Mouse (Mus musculus): ENCODE results near the gene Tdrd5. TPM values are rescaled to one million over a fixed set of nuclear protein-coding genes. Genes with fewer than 3 reads are reported as not detected.
"Not testable (repeated sequence)": the region's sequence is repeated elsewhere in the genome, so short reads cannot be mapped to it uniquely, and the experiment has no call there.

Tdrd5 gene
- polyA plus RNA-seq, 1 experiment: 17.1 TPM

DNA sequence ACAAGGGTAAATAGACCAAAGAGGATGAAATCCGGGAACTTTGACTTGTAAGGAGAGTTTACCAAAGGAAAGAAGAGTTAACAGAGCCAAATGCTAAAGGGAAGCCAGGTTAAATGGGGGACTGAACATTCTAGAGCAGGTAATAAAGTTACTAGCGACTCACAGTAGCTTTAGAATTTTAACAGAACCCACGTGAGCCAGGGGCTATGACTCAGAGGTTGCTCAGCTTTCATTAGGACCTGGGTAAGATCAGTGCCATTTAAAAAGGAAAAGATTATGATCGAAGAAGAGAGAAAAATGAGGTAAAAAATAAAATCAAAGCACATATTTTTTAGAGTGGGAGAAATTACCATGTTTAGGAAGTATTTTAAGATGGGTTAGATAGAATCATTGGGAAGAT, 37.4 kb upstream of the Tdrd5 start:
- Histone ChIP-seq H3K27me3 (ENCODE audit: control insufficient read depth, insufficient read depth, low read length, poor library complexity, severe bottlenecking) (no peaks in the 10 kb centered on the region), H3K4me3 (ENCODE audit: low read depth, low read length) (no peak overlapping the region), H3K9me3 (replicated peaks; ENCODE audit: control insufficient read depth, insufficient read depth, low read length, poor library complexity, severe bottlenecking) (peaks cover 2% of the 10 kb centered on the region; the same call in 1 of the 2 replicates), H3K4me1 (ENCODE audit: control insufficient read depth, insufficient read depth, low read length) (no peaks in the 10 kb centered on the region), H3K9ac (ENCODE audit: low read depth, poor library complexity, severe bottlenecking) (no peak overlapping the region), H3K36me3 (ENCODE audit: control insufficient read depth, insufficient read depth, low read length, poor library complexity, severe bottlenecking) (no peaks in the 10 kb centered on the region), H3K27ac (ENCODE audit: insufficient read depth, low read length) (no peak overlapping the region)
- TF ChIP-seq POLR2A (IDR thresholded peaks at IDR 0.05; ENCODE audit: insufficient read depth, low read length) (no peak), EP300 (IDR thresholded peaks at IDR 0.05; ENCODE audit: insufficient read depth, low read depth, low read length) (no peak), CTCF (IDR thresholded peaks at IDR 0.05; ENCODE audit: low read depth, low read length) (no peak)

DNA sequence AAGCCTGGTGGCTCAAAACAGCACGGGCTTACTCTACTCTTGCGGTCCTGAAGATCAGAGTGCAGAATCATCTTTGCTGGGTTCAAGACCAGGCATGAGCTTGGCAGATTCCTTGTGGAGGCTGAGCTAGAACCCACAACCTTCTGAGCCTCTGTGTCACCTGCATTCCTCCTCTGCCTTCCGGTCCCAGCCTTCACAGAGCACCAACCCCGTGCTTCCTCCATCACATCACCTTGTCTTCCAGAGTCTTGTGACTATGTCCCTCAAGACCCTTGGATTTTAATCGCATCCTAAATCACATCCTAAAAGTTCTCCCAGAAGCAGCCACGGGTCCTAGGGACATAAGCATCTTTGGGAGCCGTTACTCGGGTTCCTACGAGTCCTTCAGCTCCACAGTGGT, 19.7 kb upstream of the Tdrd5 start:
- Histone ChIP-seq H3K9me3 (replicated peaks; ENCODE audit: control insufficient read depth, insufficient read depth, low read length, poor library complexity, severe bottlenecking) (no peaks in the 10 kb centered on the region), H3K4me1 (ENCODE audit: control insufficient read depth, insufficient read depth, low read length) (no peaks in the 10 kb centered on the region), H3K27me3 (ENCODE audit: control insufficient read depth, insufficient read depth, low read length, poor library complexity, severe bottlenecking) (no peaks in the 10 kb centered on the region), H3K36me3 (ENCODE audit: control insufficient read depth, insufficient read depth, low read length, poor library complexity, severe bottlenecking) (no peaks in the 10 kb centered on the region), H3K27ac (ENCODE audit: insufficient read depth, low read length) (no peak overlapping the region), H3K9ac (ENCODE audit: low read depth, poor library complexity, severe bottlenecking) (no peak overlapping the region), H3K4me3 (ENCODE audit: low read depth, low read length) (no peak overlapping the region)
- TF ChIP-seq EP300 (IDR thresholded peaks at IDR 0.05; ENCODE audit: insufficient read depth, low read depth, low read length) (no peak), POLR2A (IDR thresholded peaks at IDR 0.05; ENCODE audit: insufficient read depth, low read length) (no peak), CTCF (IDR thresholded peaks at IDR 0.05; ENCODE audit: low read depth, low read length) (no peak)

DNA sequence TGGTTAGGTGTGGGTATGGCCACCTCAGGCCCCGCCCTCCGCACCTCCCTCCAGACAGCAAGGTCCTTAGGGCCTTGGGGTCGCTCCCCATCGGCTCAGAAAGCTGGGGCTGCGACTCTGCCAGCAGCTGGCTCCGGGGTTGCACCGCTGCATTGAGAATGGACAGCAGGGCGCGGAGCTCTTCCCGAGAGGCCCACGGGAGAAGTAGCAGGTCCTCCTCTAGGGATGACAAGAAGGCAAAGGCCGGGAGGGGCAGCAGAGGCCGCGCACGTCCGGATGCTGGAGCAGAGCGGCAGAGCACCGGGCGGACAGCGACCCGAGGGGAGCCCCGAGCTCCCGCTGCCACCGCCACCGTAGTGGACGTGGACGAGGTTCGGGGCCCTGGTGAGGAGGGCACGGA, 7.2 kb upstream of the Tdrd5 start, which contains the start of gene Nphs2:
Gene Nphs2 (plus strand): TSS at position 98 of the 400 bp plus-strand sequence.
- Histone ChIP-seq H3K27me3 (ENCODE audit: control insufficient read depth, insufficient read depth, low read length, poor library complexity, severe bottlenecking) (peaks cover 3% of the 10 kb centered on the region), H3K4me1 (ENCODE audit: control insufficient read depth, insufficient read depth, low read length) (no peaks in the 10 kb centered on the region), H3K9me3 (replicated peaks; ENCODE audit: control insufficient read depth, insufficient read depth, low read length, poor library complexity, severe bottlenecking) (no peaks in the 10 kb centered on the region), H3K27ac (ENCODE audit: insufficient read depth, low read length) (no peak within 1 kb of the TSS), H3K9ac (ENCODE audit: low read depth, poor library complexity, severe bottlenecking) (no peak within 1 kb of the TSS), H3K36me3 (ENCODE audit: control insufficient read depth, insufficient read depth, low read length, poor library complexity, severe bottlenecking) (no peaks in the 10 kb centered on the region), H3K4me3 (ENCODE audit: low read depth, low read length) (peak within 1 kb of the TSS; percentile 41)
- TF ChIP-seq CTCF (IDR thresholded peaks at IDR 0.05; ENCODE audit: low read depth, low read length) (no peak), EP300 (IDR thresholded peaks at IDR 0.05; ENCODE audit: insufficient read depth, low read depth, low read length) (no peak), POLR2A (IDR thresholded peaks at IDR 0.05; ENCODE audit: insufficient read depth, low read length) (no peak)

DNA sequence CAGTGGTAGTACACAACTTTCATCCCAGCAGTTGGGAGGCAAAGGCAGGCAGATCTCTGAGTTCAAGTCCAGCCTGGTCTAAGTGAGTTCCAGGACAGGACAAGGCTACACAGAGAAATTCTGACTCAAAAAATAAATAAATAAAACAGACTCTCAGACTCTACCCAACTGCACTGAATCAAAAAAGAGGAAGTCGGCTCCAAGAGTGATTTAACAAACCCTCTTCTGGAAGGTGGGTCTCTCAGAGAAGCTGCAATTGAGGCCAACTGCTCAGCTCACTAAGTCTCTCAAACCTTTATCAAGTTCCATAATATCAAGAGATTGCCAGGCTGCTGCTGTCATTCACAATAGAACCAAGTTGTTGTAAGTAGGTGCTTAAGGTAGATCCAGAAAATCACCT, 5.1 kb upstream of the Tdrd5 start:
- no peaks in the 10 kb centered on the region for H3K36me3 ChIP-seq (ENCODE audit: control insufficient read depth, insufficient read depth, low read length, poor library complexity, severe bottlenecking)
- H3K27me3 ChIP-seq (ENCODE audit: control insufficient read depth, insufficient read depth, low read length, poor library complexity, severe bottlenecking): peaks cover 3% of the 10 kb centered on the region
- H3K9me3 ChIP-seq (replicated peaks; ENCODE audit: control insufficient read depth, insufficient read depth, low read length, poor library complexity, severe bottlenecking): no peaks in the 10 kb centered on the region
- no peak overlapping the region for H3K4me3 ChIP-seq (ENCODE audit: low read depth, low read length)
- no peaks in the 10 kb centered on the region for H3K4me1 ChIP-seq (ENCODE audit: control insufficient read depth, insufficient read depth, low read length)
- TF ChIP-seq CTCF (IDR thresholded peaks at IDR 0.05; ENCODE audit: low read depth, low read length): no peak
- TF ChIP-seq POLR2A (IDR thresholded peaks at IDR 0.05; ENCODE audit: insufficient read depth, low read length): no peak
- no peak for TF ChIP-seq EP300 (IDR thresholded peaks at IDR 0.05; ENCODE audit: insufficient read depth, low read depth, low read length)
- H3K9ac ChIP-seq (ENCODE audit: low read depth, poor library complexity, severe bottlenecking): no peak overlapping the region
- no peak overlapping the region for H3K27ac ChIP-seq (ENCODE audit: insufficient read depth, low read length)

DNA sequence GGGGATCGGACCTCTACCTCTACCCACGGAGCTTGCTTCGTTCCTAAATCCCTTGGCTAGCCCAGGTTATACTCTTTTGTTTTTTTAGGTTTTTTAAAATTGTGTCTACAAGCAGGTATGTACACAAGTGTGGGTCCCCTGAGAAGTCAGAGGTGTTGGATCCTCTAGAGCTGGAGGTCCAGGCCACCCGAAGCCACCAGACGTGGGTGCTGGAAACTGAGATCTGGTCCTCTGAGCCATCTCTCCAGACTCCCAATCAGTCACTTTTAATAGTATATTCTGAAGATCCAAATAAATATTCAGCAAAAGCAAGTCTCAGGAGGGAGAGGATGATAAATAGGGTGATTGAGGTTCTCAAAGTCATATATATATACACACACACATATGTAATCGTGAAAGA, 13.4 kb downstream of the Tdrd5 start:
- Histone ChIP-seq H3K27ac (ENCODE audit: insufficient read depth, low read length) (no peak overlapping the region), H3K36me3 (ENCODE audit: control insufficient read depth, insufficient read depth, low read length, poor library complexity, severe bottlenecking) (no peaks in the 10 kb centered on the region), H3K4me1 (ENCODE audit: control insufficient read depth, insufficient read depth, low read length) (no peaks in the 10 kb centered on the region), H3K9ac (ENCODE audit: low read depth, poor library complexity, severe bottlenecking) (no peak overlapping the region), H3K4me3 (ENCODE audit: low read depth, low read length) (no peak overlapping the region), H3K9me3 (replicated peaks; ENCODE audit: control insufficient read depth, insufficient read depth, low read length, poor library complexity, severe bottlenecking) (no peaks in the 10 kb centered on the region), H3K27me3 (ENCODE audit: control insufficient read depth, insufficient read depth, low read length, poor library complexity, severe bottlenecking) (no peaks in the 10 kb centered on the region)
- TF ChIP-seq POLR2A (IDR thresholded peaks at IDR 0.05; ENCODE audit: insufficient read depth, low read length): no peak
- no peak for TF ChIP-seq CTCF (IDR thresholded peaks at IDR 0.05; ENCODE audit: low read depth, low read length)

DNA sequence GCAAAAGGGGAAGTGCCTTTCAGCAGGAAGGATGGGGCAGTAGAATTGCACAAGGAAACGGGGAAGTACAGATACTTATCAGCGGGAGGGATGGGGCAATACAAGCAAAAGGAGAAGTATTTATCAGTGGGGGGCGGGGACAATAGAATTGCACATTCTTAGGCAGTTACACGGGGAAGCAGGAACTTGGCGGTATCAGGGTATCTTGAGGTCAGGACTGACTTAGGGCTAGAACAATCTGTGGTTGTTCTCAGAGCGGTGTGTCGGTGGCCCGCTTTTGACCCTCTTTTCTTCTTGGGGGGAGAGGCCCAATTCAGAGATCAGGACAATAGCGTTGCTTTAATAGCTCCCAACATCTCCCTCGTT, 14.3 kb downstream of the Tdrd5 start:
- not testable (repeated sequence) for H3K27ac ChIP-seq (ENCODE audit: insufficient read depth, low read length); H3K27me3 ChIP-seq (ENCODE audit: control insufficient read depth, insufficient read depth, low read length, poor library complexity, severe bottlenecking); H3K4me1 ChIP-seq (ENCODE audit: control insufficient read depth, insufficient read depth, low read length); H3K36me3 ChIP-seq (ENCODE audit: control insufficient read depth, insufficient read depth, low read length, poor library complexity, severe bottlenecking); H3K4me3 ChIP-seq (ENCODE audit: low read depth, low read length); H3K9ac ChIP-seq (ENCODE audit: low read depth, poor library complexity, severe bottlenecking); H3K9me3 ChIP-seq (replicated peaks; ENCODE audit: control insufficient read depth, insufficient read depth, low read length, poor library complexity, severe bottlenecking)
